Mouse (Mus musculus) lung, adult 2 months (tissue): ENCODE results near the gene Stk11.

Experiments
- CTCF ChIP-seq: fragments of 200-500 bp; IDR thresholded peaks from 2 replicates; pipeline ENCODE4 v1.5.1; 2011; ENCODE audit warnings: mild to moderate bottlenecking, low read length, control low read depth; ENCODE audit not compliant: insufficient read depth
- POLR2A ChIP-seq: fragments of 200-500 bp; IDR thresholded peaks from 2 replicates; pipeline ENCODE4 v1.6.1; 2011; ENCODE audit warnings: low read depth, mild to moderate bottlenecking, control low read depth, low read length, borderline replicate concordance; ENCODE audit errors: extremely low read depth

GRCm38 (mm10) chr10:80150226-80151210 lies 34.9 kb downstream of the Stk11 start:
- no peak for TF ChIP-seq CTCF
- TF ChIP-seq POLR2A: peak; percentile 43; the same call in 1 of the 2 replicates
